Mouse (Mus musculus): ENCODE measurements around the gene Palmd.

Palmd gene

GRCm38 (mm10) chr3:116960414-116960813 lies 8.4 kb downstream of the Palmd start:
- no peak for DNase-seq (ENCODE audit: extremely low spot score)

DNA sequence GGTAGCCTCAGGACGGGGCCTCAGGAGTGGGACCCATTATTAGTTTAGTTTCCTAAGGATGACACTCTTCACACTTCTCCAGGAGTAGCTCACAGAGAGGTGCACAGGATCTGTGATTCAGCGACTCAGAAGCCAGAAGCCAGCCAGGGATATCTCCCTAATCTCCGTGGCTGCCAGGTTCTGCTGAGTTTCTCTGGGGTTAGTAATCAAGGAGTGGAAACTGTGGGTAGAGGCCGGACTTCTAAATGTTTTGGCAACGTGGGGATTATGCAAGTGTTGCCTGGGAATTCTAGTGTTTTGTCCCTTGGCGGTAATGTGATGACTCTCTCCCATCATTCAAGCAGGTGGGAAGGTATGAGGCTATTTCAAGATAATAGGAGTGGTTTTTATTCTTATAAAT lies 13.7 kb downstream of the Palmd start:
- DNase-seq (ENCODE audit: extremely low spot score): no peak

GRCm38 (mm10) chr3:116953366-116953765 lies 15.4 kb downstream of the Palmd start:
- no peak for DNase-seq (ENCODE audit: extremely low spot score)

DNA sequence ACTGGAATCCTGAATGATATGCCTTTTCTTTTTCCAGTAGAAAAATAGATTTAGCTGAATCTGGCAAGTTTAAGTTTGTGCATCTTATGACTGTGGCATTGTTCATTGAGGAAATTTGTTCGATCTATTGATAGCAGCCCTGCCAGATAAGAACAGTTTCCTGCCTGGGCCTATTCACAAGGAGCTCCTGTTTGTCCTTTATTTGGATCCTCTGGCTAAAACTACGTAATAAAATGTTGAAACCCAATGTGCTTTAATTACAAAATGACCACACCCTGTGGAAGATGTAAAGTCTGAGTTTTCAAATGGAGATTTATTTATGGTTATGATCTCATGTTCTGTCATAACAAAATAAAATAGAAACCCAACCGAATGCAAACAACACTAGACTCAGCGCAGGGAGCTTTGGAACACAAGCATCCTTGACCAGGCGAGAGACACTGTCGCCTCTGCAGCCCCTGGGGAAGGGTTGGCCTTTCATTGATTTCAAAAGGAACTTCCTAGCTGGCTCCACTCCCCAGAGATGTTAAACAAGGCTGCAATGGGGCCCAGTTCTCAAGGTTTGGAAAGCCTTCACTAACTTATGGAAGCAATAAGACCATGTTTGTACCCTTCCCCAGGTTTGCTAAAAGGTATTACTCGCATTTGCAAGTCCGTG lies 16.4 kb downstream of the Palmd start:
- no peak for DNase-seq (ENCODE audit: extremely low spot score)

DNA sequence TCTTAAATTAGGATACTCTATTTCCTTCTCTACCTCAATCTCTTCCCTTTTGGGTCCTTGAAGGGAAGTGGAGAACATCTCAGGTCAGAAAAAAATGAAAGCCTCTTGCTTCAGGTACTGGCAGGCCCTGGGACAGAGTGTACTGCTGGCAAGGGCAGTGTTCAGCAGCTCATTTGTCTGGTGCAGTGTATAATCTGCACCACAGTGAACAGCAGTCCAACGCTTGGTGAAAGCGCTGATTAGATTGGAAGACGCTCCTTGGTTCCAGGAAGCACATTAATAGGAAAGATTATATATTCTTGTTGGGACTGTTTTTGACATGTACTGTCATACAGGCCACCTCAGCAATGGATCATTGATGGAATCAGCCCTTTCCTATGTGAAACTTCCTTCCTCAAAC lies 17.3 kb downstream of the Palmd start:
- no peak for DNase-seq (ENCODE audit: extremely low spot score)

- no peak for DNase-seq (ENCODE audit: extremely low spot score)
Observed at GRCm38 (mm10) chr3:116950665-116951115, 18.1 kb downstream of the Palmd start.

DNA sequence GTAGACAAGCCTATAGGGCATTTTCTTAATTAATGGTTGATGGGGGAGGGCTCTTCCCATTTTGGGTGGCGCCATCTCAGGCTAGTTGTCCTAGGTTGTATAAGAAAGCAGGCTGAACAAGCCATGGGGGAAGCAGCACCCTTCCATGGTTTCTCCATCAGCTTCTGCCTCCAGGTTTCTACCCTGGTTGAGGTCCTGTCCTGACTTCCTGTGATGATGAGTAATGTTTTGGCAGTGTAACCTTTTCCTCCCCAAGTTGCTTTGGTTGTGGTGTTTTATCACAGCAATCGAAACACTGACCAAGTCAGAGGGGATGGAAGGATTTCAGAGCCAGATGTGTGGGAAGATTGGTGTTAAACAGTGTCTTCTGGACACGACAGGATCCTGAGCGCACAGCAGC lies 22.3 kb downstream of the Palmd start:
- DNase-seq (ENCODE audit: extremely low spot score): no peak

- DNase-seq (ENCODE audit: extremely low spot score): no peak
Observed at GRCm38 (mm10) chr3:116943422-116943821, 25.4 kb downstream of the Palmd start.

- DNase-seq (ENCODE audit: extremely low spot score): no peak
Observed at GRCm38 (mm10) chr3:116942751-116943150, 26.0 kb downstream of the Palmd start.

GRCm38 (mm10) chr3:116941559-116942117 lies 27.1 kb downstream of the Palmd start:
- no peak for DNase-seq (ENCODE audit: extremely low spot score)

DNA sequence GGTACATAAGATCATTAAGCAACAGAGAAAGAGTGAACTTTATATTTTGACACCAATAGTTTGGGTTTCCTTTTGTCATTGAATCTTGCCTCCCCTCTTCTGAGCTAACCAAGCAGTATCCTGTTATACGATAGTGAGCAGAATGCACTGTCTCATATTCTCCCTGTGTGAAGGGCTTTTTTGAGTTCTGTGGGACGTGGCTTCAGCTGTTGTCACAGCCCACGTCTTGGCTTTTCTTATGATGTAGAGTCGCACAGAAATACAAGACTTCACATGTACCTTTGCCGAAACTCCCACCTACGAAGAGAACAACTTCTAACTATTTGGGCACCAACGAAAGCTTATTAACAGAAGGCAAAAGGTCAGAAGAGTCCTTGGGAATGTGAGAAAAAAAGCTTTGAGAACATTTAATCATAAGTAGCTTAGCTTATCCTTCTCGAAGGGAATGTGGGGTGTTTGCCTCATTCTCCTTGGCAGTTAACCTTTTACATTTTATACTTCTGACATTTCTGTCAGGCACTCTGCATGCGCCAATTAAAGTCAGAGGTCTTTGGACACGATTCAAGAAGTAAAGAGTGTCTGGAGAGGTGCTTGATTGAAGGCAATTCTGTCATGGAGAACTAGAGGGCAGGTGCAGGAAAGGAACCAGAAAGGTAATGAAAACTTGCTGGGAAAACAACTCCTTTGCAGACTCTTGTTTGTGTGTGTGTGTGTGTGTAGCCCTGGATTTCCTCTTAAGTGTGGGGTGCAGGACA lies 27.8 kb downstream of the Palmd start:
- DNase-seq (ENCODE audit: extremely low spot score): no peak

- DNase-seq (ENCODE audit: extremely low spot score): no peak
Observed at GRCm38 (mm10) chr3:116936934-116937691, 31.7 kb downstream of the Palmd start.

- DNase-seq (ENCODE audit: extremely low spot score): no peak
Observed at GRCm38 (mm10) chr3:116933158-116933557, 35.6 kb downstream of the Palmd start.

DNA sequence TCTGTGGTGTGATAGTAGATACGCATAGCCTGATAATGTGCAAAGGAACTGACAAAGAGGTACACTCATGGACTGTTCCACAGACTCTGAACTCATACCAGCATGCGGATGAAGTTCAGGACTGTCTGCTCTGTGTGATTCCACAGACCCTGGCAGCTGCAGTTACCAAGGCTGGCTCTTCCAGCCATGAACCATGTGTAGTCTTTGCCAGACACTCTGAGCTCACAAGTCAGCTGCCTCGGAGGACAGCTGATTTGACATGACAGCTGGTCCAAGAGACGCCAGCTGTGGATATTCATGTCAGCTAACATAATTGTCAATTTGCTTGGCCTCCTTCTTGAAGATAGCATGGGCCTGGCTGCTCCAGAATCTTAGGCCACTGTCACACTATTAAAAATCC lies 39.8 kb downstream of the Palmd start:
- DNase-seq (ENCODE audit: extremely low spot score): no peak

DNA sequence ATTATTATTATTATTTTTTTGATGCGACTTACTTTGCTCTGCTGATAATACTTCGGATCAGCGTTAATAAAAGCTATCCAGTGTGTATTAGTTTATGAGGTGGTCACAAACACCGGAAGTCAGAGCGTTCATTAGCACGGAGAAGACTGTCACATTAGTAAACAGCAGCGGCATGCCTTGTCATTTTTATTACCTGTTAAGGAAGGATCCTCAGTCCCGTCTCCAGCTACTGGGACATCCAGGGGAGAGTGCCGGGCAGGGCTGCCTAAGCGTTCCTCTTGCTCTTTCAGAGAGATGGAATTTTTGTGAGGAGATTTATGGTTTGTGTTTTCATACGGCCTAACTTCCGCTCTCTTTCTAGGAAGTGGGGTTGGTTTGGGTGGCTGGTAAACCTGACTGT lies 45.7 kb downstream of the Palmd start:
- DNase-seq (ENCODE audit: extremely low spot score): no peak

GRCm38 (mm10) chr3:116921535-116921934 lies 47.3 kb downstream of the Palmd start:
- no peak for DNase-seq (ENCODE audit: extremely low spot score)

DNA sequence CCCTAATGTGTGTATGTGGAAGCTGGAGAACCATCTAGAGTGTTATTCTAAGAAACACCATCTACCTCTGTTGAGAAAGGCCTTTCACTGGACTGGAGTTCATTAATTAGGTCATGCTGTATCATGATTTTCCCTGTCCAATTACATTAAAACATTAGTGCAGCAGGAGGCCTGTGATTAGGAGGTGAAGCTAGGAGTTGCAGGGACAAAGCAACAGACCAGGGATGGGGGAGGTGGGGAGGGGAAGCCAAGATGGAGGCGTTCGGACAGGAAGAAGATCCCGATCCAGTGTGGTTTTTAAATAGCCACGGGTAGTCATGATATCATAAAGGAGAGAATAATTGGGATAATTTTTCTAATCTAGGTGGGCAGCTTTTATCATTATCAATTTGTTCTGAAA lies 51.8 kb downstream of the Palmd start:
- DNase-seq (ENCODE audit: extremely low spot score): no peak

DNA sequence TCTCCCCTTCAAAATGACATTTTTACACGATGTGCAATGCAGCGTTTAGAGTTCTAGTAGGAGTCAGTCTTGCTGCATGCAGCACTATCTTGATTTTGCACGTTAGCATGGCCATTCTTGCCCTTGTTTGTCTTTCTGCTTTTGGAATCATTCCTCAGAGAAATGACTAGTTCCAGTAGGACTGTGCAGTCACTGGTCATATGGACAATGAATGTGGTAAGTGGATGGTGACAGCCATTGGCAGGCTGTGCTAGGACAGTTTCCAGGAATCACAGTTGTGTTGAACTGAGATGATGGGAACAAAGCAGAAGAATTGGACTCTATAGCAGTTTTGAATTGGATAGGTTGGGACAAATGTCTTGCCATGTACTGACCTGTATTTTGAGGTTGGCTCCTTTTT lies 53.9 kb downstream of the Palmd start:
- DNase-seq (ENCODE audit: extremely low spot score): no peak

DNA sequence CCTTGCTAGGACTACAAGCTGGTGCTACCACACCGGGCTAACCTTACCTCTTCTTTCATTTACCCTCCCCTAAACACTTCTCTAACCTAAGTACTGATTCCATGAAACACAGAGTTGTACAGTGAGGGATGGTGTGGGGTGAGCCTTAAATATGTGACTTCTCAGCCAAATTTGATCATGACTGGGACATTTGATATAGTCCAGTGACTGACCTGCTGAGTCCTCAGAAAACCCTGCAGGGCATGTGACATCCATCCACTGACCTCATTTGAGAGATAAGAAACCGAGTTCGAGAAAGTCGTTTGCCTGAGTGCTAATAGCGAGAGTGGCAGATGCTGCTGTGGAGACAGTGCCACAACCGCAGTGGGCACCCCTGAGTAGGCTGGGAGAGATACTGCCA lies 54.4 kb downstream of the Palmd start:
- no peak for DNase-seq (ENCODE audit: extremely low spot score)

DNA sequence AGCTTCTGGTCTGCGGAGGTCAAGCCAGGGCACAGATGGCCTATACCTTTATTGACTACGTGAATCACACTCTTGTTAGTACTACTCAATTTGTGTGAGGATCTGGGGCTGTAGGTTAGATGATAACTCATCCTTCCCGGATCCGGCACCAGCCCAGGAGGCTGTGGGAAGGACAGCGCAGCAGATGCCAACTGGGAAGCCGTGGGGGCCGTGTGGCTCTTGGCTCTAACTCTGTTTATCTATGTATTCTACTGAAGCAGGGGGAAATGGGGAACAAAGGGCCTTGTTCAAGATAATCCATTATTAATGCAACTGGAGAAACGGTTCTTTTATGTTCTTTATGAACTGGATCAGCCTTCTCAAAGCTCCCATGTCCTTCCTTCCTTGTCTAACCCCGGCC lies 62.2 kb downstream of the Palmd start:
- no peak for DNase-seq (ENCODE audit: extremely low spot score)

DNA sequence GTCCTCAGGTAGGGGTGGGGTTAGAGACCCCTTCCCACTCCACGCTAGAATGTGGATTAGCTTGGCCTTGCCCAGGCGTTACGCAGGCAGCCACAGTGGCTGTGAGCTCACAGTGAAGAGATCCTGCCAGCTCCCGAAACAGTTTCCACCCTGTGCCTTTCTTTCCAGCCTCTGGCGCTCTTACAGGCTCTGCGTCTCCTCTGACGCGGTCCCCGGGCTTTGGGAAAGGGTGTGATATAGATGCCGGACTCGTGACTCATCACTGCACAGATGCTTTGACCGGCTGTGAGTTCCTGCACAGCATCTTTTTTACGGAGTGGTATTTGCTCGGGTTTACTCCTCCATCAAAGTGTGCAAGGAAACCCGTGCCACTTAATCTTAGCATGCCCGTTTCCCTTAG lies 62.9 kb downstream of the Palmd start:
- DNase-seq (ENCODE audit: extremely low spot score): no peak

DNA sequence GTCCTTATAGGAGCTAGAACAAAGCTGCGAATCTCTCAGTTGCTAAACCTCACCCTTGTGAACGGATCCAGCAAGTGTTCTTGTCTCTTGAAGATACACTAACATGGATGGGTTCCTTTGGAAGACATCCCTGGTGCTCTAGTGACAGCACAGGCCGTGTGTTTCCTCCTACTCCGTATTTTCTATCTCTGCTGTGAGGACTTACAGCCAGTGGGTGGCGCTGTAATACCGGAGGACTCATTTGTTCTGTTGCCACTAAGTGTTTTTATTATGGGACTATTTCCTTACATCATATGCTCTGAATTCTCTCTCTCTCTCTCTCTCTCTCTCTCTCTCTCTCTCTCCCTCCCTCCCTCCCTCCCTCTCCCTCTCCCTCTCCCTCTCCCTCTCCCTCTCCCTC lies 64.6 kb downstream of the Palmd start:
- peak; percentile 52 for DNase-seq (ENCODE audit: extremely low spot score)
